Mouse (Mus musculus): ENCODE measurements around the gene Arhgdib.
"Not testable (repeated sequence)": the region's sequence is repeated elsewhere in the genome, so short reads cannot be mapped to it uniquely, and the experiment has no call there.

Arhgdib gene

GRCm38 (mm10) chr6:136941051-136942021 is at the start of gene Arhgdib:
Arhgdib (minus strand) TSS chr6:136941899.
- no peak for DNase-seq (ENCODE audit: extremely low spot score)

- no peak for DNase-seq (ENCODE audit: extremely low spot score)
These were observed 48.9 kb upstream of the Arhgdib start for GRCm38 (mm10) chr6:136990557-136990956.

GRCm38 (mm10) chr6:136989824-136990497 is 48.3 kb upstream of the Arhgdib start:
- peak; percentile 26 for DNase-seq (ENCODE audit: extremely low spot score)

GRCm38 (mm10) chr6:136988536-136989060 is 46.9 kb upstream of the Arhgdib start:
- DNase-seq (ENCODE audit: extremely low spot score): no peak

GRCm38 (mm10) chr6:136986718-136987117 is 45.0 kb upstream of the Arhgdib start:
- no peak for DNase-seq (ENCODE audit: extremely low spot score)

GRCm38 (mm10) chr6:136986019-136986418 is 44.3 kb upstream of the Arhgdib start:
- DNase-seq (ENCODE audit: extremely low spot score): no peak

GRCm38 (mm10) chr6:136983201-136983600 is 41.5 kb upstream of the Arhgdib start:
- DNase-seq (ENCODE audit: extremely low spot score): no peak

GRCm38 (mm10) chr6:136982581-136982980 is 40.9 kb upstream of the Arhgdib start:
- DNase-seq (ENCODE audit: extremely low spot score): no peak

GRCm38 (mm10) chr6:136980331-136980746 is 38.6 kb upstream of the Arhgdib start:
- DNase-seq (ENCODE audit: extremely low spot score): peak; percentile 37

- no peak for DNase-seq (ENCODE audit: extremely low spot score)
These were observed 37.8 kb upstream of the Arhgdib start for GRCm38 (mm10) chr6:136979274-136980082.

- DNase-seq (ENCODE audit: extremely low spot score): not testable (repeated sequence)
These were observed 27.2 kb upstream of the Arhgdib start for GRCm38 (mm10) chr6:136968877-136969276.

- DNase-seq (ENCODE audit: extremely low spot score): no peak
These were observed 25.8 kb upstream of the Arhgdib start for GRCm38 (mm10) chr6:136967466-136967865.

- no peak for DNase-seq (ENCODE audit: extremely low spot score)
These were observed 24.2 kb upstream of the Arhgdib start for GRCm38 (mm10) chr6:136965912-136966311.

GRCm38 (mm10) chr6:136964609-136965510 is 23.2 kb upstream of the Arhgdib start:
- DNase-seq (ENCODE audit: extremely low spot score): no peak

GRCm38 (mm10) chr6:136962957-136963356 is 21.3 kb upstream of the Arhgdib start:
- DNase-seq (ENCODE audit: extremely low spot score): no peak

GRCm38 (mm10) chr6:136959131-136959530 is 17.4 kb upstream of the Arhgdib start:
- no peak for DNase-seq (ENCODE audit: extremely low spot score)

GRCm38 (mm10) chr6:136957062-136957461 is 15.4 kb upstream of the Arhgdib start:
- DNase-seq (ENCODE audit: extremely low spot score): no peak

- DNase-seq (ENCODE audit: extremely low spot score): no peak
These were observed 13.5 kb upstream of the Arhgdib start for GRCm38 (mm10) chr6:136955240-136955639.

- DNase-seq (ENCODE audit: extremely low spot score): no peak
These were observed 13.0 kb upstream of the Arhgdib start for GRCm38 (mm10) chr6:136954715-136955114.

- DNase-seq (ENCODE audit: extremely low spot score): no peak
These were observed 12.5 kb upstream of the Arhgdib start for GRCm38 (mm10) chr6:136954192-136954591.

GRCm38 (mm10) chr6:136952930-136953329 is 11.2 kb upstream of the Arhgdib start:
- DNase-seq (ENCODE audit: extremely low spot score): no peak
